Mouse (Mus musculus) v-Abl transformed pro-B cells (cell line): ENCODE results near the gene Ggt7.
"Not testable (repeated sequence)": the region's sequence is repeated elsewhere in the genome, so short reads cannot be mapped to it uniquely, and the experiment has no call there.

Experiments
- in situ Hi-C, 2 experiments: fragments of 400-800 bp; cut with MboI; formaldehyde crosslinking; loops; one replicate each; pipeline ENCODE4 v1.15.1; 2025; ENCODE audit not compliant: unreplicated experiment in 2 of 2

Ggt7 gene

GRCm38 (mm10) chr2:155517455-155518423 lies at the start of gene Ggt7, which contains the start of gene Acss2:
Gene Ggt7, minus strand, starts transcription at chr2:155518237.
Gene Acss2, plus strand, starts transcription at chr2:155517948.
- in situ Hi-C loops, result loop anchor here (5.0 to 10.0 kb wide), 5 partner anchors 65 to 250 kb away; partner anchors contain the start of gene Gss (in 1 of the 2)

GRCm38 (mm10) chr2:155567751-155568150 lies 49.7 kb upstream of the Ggt7 start:
- in situ Hi-C loops, result no loop called here

GRCm38 (mm10) chr2:155562934-155563333 lies 44.9 kb upstream of the Ggt7 start:
- in situ Hi-C loops, result no loop called here

GRCm38 (mm10) chr2:155562209-155562608 lies 44.2 kb upstream of the Ggt7 start:
- in situ Hi-C loops, result no loop called here

GRCm38 (mm10) chr2:155554426-155554985 lies 36.5 kb upstream of the Ggt7 start:
- in situ Hi-C loops, result no loop called here

- in situ Hi-C loops, result no loop called here
Observed at GRCm38 (mm10) chr2:155552949-155553354, 34.9 kb upstream of the Ggt7 start.

GRCm38 (mm10) chr2:155552336-155552735 lies 34.3 kb upstream of the Ggt7 start:
- in situ Hi-C loops, result no loop called here

GRCm38 (mm10) chr2:155546955-155547354 lies 28.9 kb upstream of the Ggt7 start:
- in situ Hi-C loops, result no loop called here

- in situ Hi-C loops, result no loop called here
Observed at GRCm38 (mm10) chr2:155540822-155541458, 22.9 kb upstream of the Ggt7 start.

- in situ Hi-C loops, result no loop called here
Observed at GRCm38 (mm10) chr2:155539696-155540095, 21.7 kb upstream of the Ggt7 start.

GRCm38 (mm10) chr2:155538463-155539057 lies 20.5 kb upstream of the Ggt7 start:
- in situ Hi-C loops, result not testable (repeated sequence)

GRCm38 (mm10) chr2:155537761-155538462 lies 19.9 kb upstream of the Ggt7 start:
- in situ Hi-C loops, result no loop called here

- in situ Hi-C loops, result no loop called here
Observed at GRCm38 (mm10) chr2:155536292-155536691, 18.3 kb upstream of the Ggt7 start.

- in situ Hi-C loops, result no loop called here
Observed at GRCm38 (mm10) chr2:155527367-155527766, 9.3 kb upstream of the Ggt7 start.

GRCm38 (mm10) chr2:155524378-155524777 lies 6.3 kb upstream of the Ggt7 start:
- in situ Hi-C loops, result no loop called here

GRCm38 (mm10) chr2:155523706-155524105 lies 5.7 kb upstream of the Ggt7 start:
- in situ Hi-C loops, result no loop called here

- in situ Hi-C loops, result loop anchor here (5.0 to 10.0 kb wide), 5 partner anchors 64 to 249 kb away; partner anchors contain the start of gene Gss (in 1 of the 2)
Observed at GRCm38 (mm10) chr2:155518531-155519270, 664 bp upstream of the Ggt7 start.

GRCm38 (mm10) chr2:155515941-155516340 lies 2.1 kb downstream of the Ggt7 start:
- in situ Hi-C loops, result loop anchor here (5.0 to 10.0 kb wide), 5 partner anchors 66 to 251 kb away; partner anchors contain the start of gene Gss (in 1 of the 2)

- in situ Hi-C loops, result loop anchor here (5.0 to 10.0 kb wide), 5 partner anchors 68 to 253 kb away; partner anchors contain the start of gene Gss (in 1 of the 2)
Observed at GRCm38 (mm10) chr2:155514666-155515065, 3.4 kb downstream of the Ggt7 start.
